Mouse (Mus musculus) kidney, embryonic 15.5 days (tissue): ENCODE data around the gene Prkcq. TPM values are rescaled to one million over a fixed set of nuclear protein-coding genes. Genes with fewer than 3 reads are reported as not detected.

Experiments used
- ATAC-seq: fragments of 200-750 bp; cut with Nextera tagmentation; replicated peaks from 2 replicates; pipeline ENCODE4 v1.8.0; 2017; ENCODE audit warnings: moderate TSS enrichment; ENCODE audit not compliant: low FRiP score
- H3K27ac ChIP-seq: fragments of 300-500 bp; sonication (generic); 2 replicates; pipeline ENCODE4 v1.5.1; 2015; ENCODE audit warnings: mild to moderate bottlenecking, inconsistent platforms
- H3K27me3 ChIP-seq: fragments of 300-500 bp; sonication (generic); 2 replicates; pipeline ENCODE4 v1.6.1; 2015; ENCODE audit warnings: inconsistent platforms
- H3K36me3 ChIP-seq: fragments of 300-500 bp; sonication (generic); 2 replicates; pipeline ENCODE4 v1.6.1; 2015; ENCODE audit warnings: inconsistent platforms
- H3K4me1 ChIP-seq: fragments of 300-500 bp; sonication (generic); 2 replicates; pipeline ENCODE4 v1.6.1; 2015; ENCODE audit warnings: inconsistent platforms
- H3K4me2 ChIP-seq: fragments of 300-500 bp; sonication (generic); 2 replicates; pipeline ENCODE4 v1.6.1; 2015; ENCODE audit warnings: moderate library complexity, mild to moderate bottlenecking, inconsistent platforms
- H3K4me3 ChIP-seq: fragments of 300-500 bp; sonication (generic); replicated peaks from 2 replicates; pipeline ENCODE4 v1.5.1; 2015; ENCODE audit warnings: mild to moderate bottlenecking, inconsistent platforms
- H3K9ac ChIP-seq: fragments of 300-500 bp; sonication (generic); 2 replicates; pipeline ENCODE4 v1.6.1; 2015; ENCODE audit warnings: mild to moderate bottlenecking, inconsistent platforms
- H3K9me3 ChIP-seq: fragments of 300-500 bp; sonication (generic); replicated peaks from 2 replicates; pipeline ENCODE4 v1.6.1; 2016; ENCODE audit warnings: inconsistent platforms
- WGBS: fragments of 180-500 bp; shearing (Covaris S2); methylation state at CpG from one replicate; pipeline ENCODE4 v1.1.7; 2015; ENCODE audit warnings: mixed read lengths; 5-methylcytosine and 5-hydroxymethylcytosine counted together
- polyA plus RNA-seq: library from polyadenylated mRNA; unstranded; fragments of >200 nt; fragmentation: Nextera tagmentation; extraction: Ambion mirVana; gene quantifications from 2 replicates; pipeline ENCODE4 v1.2.1, GENCODE M21; 2015

The Prkcq gene
- polyA plus RNA-seq, 1 experiment from 2014 or later: 3.4 TPM

GRCm38 (mm10) chr2:11162701-11163100 is 9.2 kb upstream of the Prkcq start:
- Histone ChIP-seq H3K27me3 (no peaks in the 10 kb centered on the region), H3K4me3 (no peak overlapping the region), H3K9ac (no peak overlapping the region), H3K4me2 (no peak overlapping the region), H3K36me3 (no peaks in the 10 kb centered on the region), H3K9me3 (no peaks in the 10 kb centered on the region), H3K4me1 (no peaks in the 10 kb centered on the region), H3K27ac (no peak overlapping the region)
- WGBS: 66% methylated on average over 3 of the region's 3 CpGs
- no peak for ATAC-seq

DNA sequence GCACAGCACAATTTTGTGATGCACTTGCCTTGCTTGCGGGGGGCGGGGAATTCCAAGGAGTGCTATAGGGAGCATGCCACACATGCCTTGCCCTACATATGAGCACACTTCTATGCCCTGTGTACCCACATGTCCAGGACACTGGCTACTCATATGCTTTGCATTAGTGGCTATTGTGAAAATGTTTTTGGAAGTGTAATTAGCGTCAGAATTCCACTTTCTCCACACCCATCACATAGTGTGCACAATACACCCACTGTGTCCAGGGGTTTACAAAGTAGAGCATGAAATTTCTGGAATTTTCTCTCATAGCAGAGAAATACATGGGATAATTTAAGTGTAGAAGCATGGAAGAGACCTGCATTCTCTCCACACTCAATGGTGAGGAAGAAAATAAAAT is 7.7 kb upstream of the Prkcq start:
- 93% methylated on average over 3 of the region's 3 CpGs for WGBS

DNA sequence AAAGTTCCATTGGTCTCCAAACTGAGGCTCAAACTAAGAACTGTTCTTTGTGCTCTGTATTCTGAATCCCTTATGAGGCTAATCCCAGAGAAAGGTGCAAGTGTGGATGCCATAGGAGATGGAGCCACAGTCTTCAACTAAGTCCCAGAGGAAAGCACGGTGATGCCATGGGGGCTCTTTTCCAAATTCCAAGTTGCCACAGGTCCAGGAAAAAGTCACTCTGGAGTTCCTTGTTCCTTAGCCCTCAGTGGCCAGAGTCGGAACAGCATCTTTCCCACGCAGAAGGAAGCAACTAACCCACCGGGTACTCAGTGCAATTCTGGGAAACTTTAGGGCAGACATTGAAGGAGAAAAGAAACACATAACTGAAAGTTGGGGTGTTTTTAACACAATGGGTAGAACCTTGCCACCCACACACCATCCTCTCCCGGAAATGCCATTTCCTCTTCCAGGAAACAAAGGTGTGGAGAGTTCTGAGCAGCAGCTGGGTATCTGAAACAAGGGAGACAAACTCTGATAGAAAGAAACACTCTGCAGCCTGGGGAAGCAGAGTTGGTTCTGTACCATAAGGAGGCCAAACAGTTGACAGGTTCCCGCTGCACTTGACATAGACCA is 2.1 kb upstream of the Prkcq start:
- no peaks in the 10 kb centered on the region for H3K9me3 ChIP-seq
- H3K27me3 ChIP-seq: peaks cover 21% of the 10 kb centered on the region
- H3K4me2 ChIP-seq: no peak overlapping the region
- H3K4me3 ChIP-seq: no peak overlapping the region
- H3K9ac ChIP-seq: no peak overlapping the region
- no peaks in the 10 kb centered on the region for H3K36me3 ChIP-seq
- WGBS: 68% methylated on average over 6 of the region's 6 CpGs
- ATAC-seq: no peak
- no peak overlapping the region for H3K27ac ChIP-seq
- H3K4me1 ChIP-seq: peaks cover 16% of the 10 kb centered on the region

More for the DNA sequence above, 7.7 kb upstream of the Prkcq start:
- Histone ChIP-seq H3K4me2 (no peak overlapping the region), H3K9me3 (no peaks in the 10 kb centered on the region), H3K4me1 (no peaks in the 10 kb centered on the region), H3K27ac (no peak overlapping the region), H3K27me3 (no peaks in the 10 kb centered on the region), H3K9ac (no peak overlapping the region), H3K36me3 (no peaks in the 10 kb centered on the region), H3K4me3 (no peak overlapping the region)
- no peak for ATAC-seq

- WGBS: 17% methylated on average over 9 of the region's 9 CpGs
- Histone ChIP-seq H3K36me3 (no peaks in the 10 kb centered on the region), H3K4me2 (peak overlapping the region; percentile 85), H3K9ac (peak overlapping the region; percentile 16; the same call in 1 of the 2 replicates), H3K4me1 (peaks cover 16% of the 10 kb centered on the region), H3K27me3 (peaks cover 21% of the 10 kb centered on the region), H3K4me3 (peak overlapping the region; percentile 50), H3K27ac (no peak overlapping the region), H3K9me3 (no peaks in the 10 kb centered on the region)
- ATAC-seq: peak; percentile 61; the same call in 1 of the 2 replicates
Observed at GRCm38 (mm10) chr2:11172831-11173414, 1.0 kb downstream of the Prkcq start.

GRCm38 (mm10) chr2:11173521-11173920 is 1.6 kb downstream of the Prkcq start:
- Histone ChIP-seq H3K27ac (no peak overlapping the region), H3K36me3 (no peaks in the 10 kb centered on the region), H3K27me3 (peaks cover 21% of the 10 kb centered on the region), H3K9ac (no peak overlapping the region), H3K4me3 (no peak overlapping the region), H3K9me3 (no peaks in the 10 kb centered on the region), H3K4me1 (peaks cover 16% of the 10 kb centered on the region), H3K4me2 (peak overlapping the region; percentile 85; the same call in 1 of the 2 replicates)
- WGBS: 47% methylated on average over 4 of the region's 4 CpGs
- no peak for ATAC-seq

DNA sequence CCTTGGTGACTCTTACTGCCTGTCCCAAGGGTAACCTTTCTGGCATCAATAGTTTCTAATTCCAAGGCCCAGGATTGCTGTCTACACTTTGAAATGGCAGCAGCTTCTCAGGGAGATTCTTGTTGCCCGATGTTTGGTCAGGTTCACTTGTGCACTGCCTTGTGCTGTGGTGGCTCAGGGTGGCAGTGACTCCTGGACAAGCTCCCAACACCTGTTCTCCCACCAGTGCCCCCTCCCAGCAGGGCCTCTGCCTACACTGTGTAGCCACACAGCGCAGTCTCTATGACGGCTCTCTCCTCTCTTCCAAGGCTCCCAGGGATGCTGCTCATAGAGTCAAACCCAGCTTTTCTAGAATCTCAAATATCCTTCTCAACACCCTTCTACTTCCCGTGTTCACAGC is 2.2 kb downstream of the Prkcq start:
- no peak for ATAC-seq
- Histone ChIP-seq H3K4me2 (no peak overlapping the region), H3K9ac (no peak overlapping the region), H3K4me1 (peaks cover 16% of the 10 kb centered on the region), H3K27me3 (peaks cover 21% of the 10 kb centered on the region), H3K4me3 (no peak overlapping the region), H3K9me3 (no peaks in the 10 kb centered on the region), H3K36me3 (no peaks in the 10 kb centered on the region), H3K27ac (no peak overlapping the region)
- WGBS: 85% methylated on average over 4 of the region's 4 CpGs

GRCm38 (mm10) chr2:11177880-11178279 is 6.0 kb downstream of the Prkcq start:
- H3K4me3 ChIP-seq: no peak overlapping the region

GRCm38 (mm10) chr2:11181510-11181909 is 9.6 kb downstream of the Prkcq start:
- no peaks in the 10 kb centered on the region for H3K4me1 ChIP-seq
- 33% methylated on average over 4 of the region's 4 CpGs for WGBS
- H3K27ac ChIP-seq: no peak overlapping the region
- no peaks in the 10 kb centered on the region for H3K9me3 ChIP-seq
- no peaks in the 10 kb centered on the region for H3K27me3 ChIP-seq
- peak; percentile 58; the same call in 1 of the 2 replicates for ATAC-seq
- no peaks in the 10 kb centered on the region for H3K36me3 ChIP-seq
- no peak overlapping the region for H3K4me2 ChIP-seq
- no peak overlapping the region for H3K9ac ChIP-seq
- H3K4me3 ChIP-seq: no peak overlapping the region

More at GRCm38 (mm10) chr2:11177880-11178279, 6.0 kb downstream of the Prkcq start:
- Histone ChIP-seq H3K9ac (no peak overlapping the region), H3K4me2 (no peak overlapping the region), H3K36me3 (no peaks in the 10 kb centered on the region), H3K9me3 (no peaks in the 10 kb centered on the region), H3K4me1 (peaks cover 6% of the 10 kb centered on the region; the same call in 1 of the 2 replicates), H3K27ac (no peak overlapping the region), H3K27me3 (peaks cover 13% of the 10 kb centered on the region)
- ATAC-seq: no peak
- WGBS: 96% methylated on average over 12 of the region's 12 CpGs

DNA sequence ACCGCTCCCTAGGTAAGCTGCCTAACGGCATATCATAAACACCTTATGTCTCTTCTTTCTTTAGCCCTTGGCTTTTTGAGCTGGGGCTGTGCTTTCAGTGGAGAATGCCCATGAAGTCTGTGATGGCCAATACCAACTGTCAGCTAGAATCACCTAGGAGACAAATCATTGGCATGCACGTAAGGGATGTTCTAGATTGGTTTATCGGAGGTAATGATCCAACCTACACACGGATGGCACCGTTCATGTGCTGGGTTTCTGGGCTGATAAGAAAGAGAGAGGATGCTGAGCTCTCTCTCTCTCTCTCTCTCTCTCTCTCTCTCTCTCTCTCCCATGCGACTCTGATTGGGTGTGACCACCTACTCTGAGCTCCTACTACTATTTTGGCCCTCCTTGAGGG is 10.2 kb downstream of the Prkcq start:
- Histone ChIP-seq H3K27ac (no peak overlapping the region), H3K4me1 (no peaks in the 10 kb centered on the region), H3K9me3 (no peaks in the 10 kb centered on the region), H3K9ac (no peak overlapping the region), H3K4me2 (no peak overlapping the region), H3K27me3 (no peaks in the 10 kb centered on the region), H3K36me3 (no peaks in the 10 kb centered on the region), H3K4me3 (no peak overlapping the region)
- no peak for ATAC-seq
- WGBS: 93% methylated on average over 7 of the region's 7 CpGs

GRCm38 (mm10) chr2:11183991-11184390 is 12.1 kb downstream of the Prkcq start:
- no peak overlapping the region for H3K27ac ChIP-seq
- no peaks in the 10 kb centered on the region for H3K36me3 ChIP-seq
- no peaks in the 10 kb centered on the region for H3K27me3 ChIP-seq
- no peak for ATAC-seq
- 83% methylated on average over 5 of the region's 5 CpGs for WGBS
- no peak overlapping the region for H3K9ac ChIP-seq
- no peaks in the 10 kb centered on the region for H3K4me1 ChIP-seq
- H3K4me3 ChIP-seq: no peak overlapping the region
- no peak overlapping the region for H3K4me2 ChIP-seq
- no peaks in the 10 kb centered on the region for H3K9me3 ChIP-seq

DNA sequence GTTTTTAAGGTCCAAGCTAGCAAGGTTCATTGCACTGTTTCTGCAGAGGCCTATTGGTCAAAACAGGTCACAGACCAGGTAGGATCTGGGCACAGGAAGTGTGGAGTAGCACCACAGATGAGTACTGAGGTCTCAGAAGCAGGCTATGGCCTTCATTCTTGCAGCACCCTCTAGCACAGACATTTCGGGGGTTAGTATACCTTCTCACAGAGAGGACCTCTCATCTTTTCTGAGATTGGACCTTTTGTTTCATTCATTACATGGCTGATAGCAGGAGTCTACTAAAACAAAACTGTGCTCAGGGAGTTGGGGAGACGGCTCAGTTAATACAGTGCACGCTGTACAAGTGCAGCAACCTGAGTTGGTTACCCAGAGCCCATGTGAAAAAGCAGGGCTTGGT is 14.7 kb downstream of the Prkcq start:
- H3K27ac ChIP-seq: no peak overlapping the region
- no peak overlapping the region for H3K4me2 ChIP-seq
- no peak overlapping the region for H3K9ac ChIP-seq
- no peaks in the 10 kb centered on the region for H3K9me3 ChIP-seq
- WGBS: 96% methylated on average over 3 of the region's 3 CpGs
- no peak for ATAC-seq
- no peaks in the 10 kb centered on the region for H3K4me1 ChIP-seq
- H3K4me3 ChIP-seq: no peak overlapping the region
- no peaks in the 10 kb centered on the region for H3K27me3 ChIP-seq
- no peaks in the 10 kb centered on the region for H3K36me3 ChIP-seq

- 54% methylated on average over 2 of the region's 2 CpGs for WGBS
- Histone ChIP-seq H3K9ac (no peak overlapping the region), H3K4me3 (no peak overlapping the region), H3K27me3 (no peaks in the 10 kb centered on the region), H3K9me3 (no peaks in the 10 kb centered on the region), H3K4me2 (no peak overlapping the region), H3K4me1 (no peaks in the 10 kb centered on the region), H3K27ac (no peak overlapping the region), H3K36me3 (no peaks in the 10 kb centered on the region)
- no peak for ATAC-seq
Observed at GRCm38 (mm10) chr2:11187166-11187565, 15.3 kb downstream of the Prkcq start.
